Comparison of ENCODE assay signal across 8 mouse cellular contexts in genomic region chr12:12939581-12940465, GRCm38 (mm10). TPM values are rescaled to one million over a fixed set of nuclear protein-coding genes. Genes with fewer than 3 reads are reported as not detected.
A peak's percentile ranks its signal among the peaks of the same experiment; 100 is the strongest.
DNase-seq lines count a peak whose midpoint lies in the region; ATAC-seq lines count a peak whose summit lies in the region.

No protein-coding gene starts in this region.

- no peak for ATAC-seq in megakaryocyte, adult 5-6 weeks (ENCODE audit: poor library complexity, severe bottlenecking)
- ATAC-seq in embryonic facial prominence, embryonic 15.5 days (ENCODE audit: insufficient number of reproducible peaks, low FRiP score, low TSS enrichment, low read depth): no peak
- ATAC-seq in heart, embryonic 16.5 days (replicated peaks; ENCODE audit: extremely low read depth, insufficient read depth, low FRiP score): no peak
- no peak for ATAC-seq in lung, embryonic 16.5 days (ENCODE audit: low read depth)

- peak overlapping the region; percentile 55 for H3K9ac ChIP-seq in embryonic facial prominence, embryonic 15.5 days
- peak overlapping the region; percentile 95 for H3K9ac ChIP-seq in heart, embryonic 16.5 days (ENCODE audit: low read length)
- peak overlapping the region; percentile 82 for H3K9ac ChIP-seq in lung, embryonic 16.5 days (ENCODE audit: low read length)

- H3K4me1 ChIP-seq in megakaryocyte, embryonic 14.5 days: peaks cover 55% of the 10 kb centered on the region
- H3K4me1 ChIP-seq in embryonic facial prominence, embryonic 15.5 days: peaks cover 40% of the 10 kb centered on the region
- peaks cover 18% of the 10 kb centered on the region for H3K4me1 ChIP-seq in heart, embryonic 16.5 days (ENCODE audit: control insufficient read depth, insufficient read depth, low read length)
- peaks cover 25% of the 10 kb centered on the region for H3K4me1 ChIP-seq in lung, embryonic 16.5 days (replicated peaks; ENCODE audit: control insufficient read depth, insufficient read depth, low read length)

- peak overlapping the region; percentile 91 for H3K4me3 ChIP-seq in megakaryocyte, embryonic 14.5 days (replicated peaks)
- peak overlapping the region; percentile 71 for H3K4me3 ChIP-seq in embryonic facial prominence, embryonic 15.5 days (replicated peaks)
- peak overlapping the region; percentile 94 for H3K4me3 ChIP-seq in heart, embryonic 16.5 days (ENCODE audit: low read length)
- H3K4me3 ChIP-seq in lung, embryonic 16.5 days (ENCODE audit: low read length): peak overlapping the region; percentile 80

- H3K36me3 ChIP-seq in megakaryocyte, embryonic 14.5 days (replicated peaks; ENCODE audit: low read length): peaks cover 54% of the 10 kb centered on the region
- H3K36me3 ChIP-seq in embryonic facial prominence, embryonic 15.5 days: no peaks in the 10 kb centered on the region
- H3K36me3 ChIP-seq in heart, embryonic 16.5 days (ENCODE audit: control insufficient read depth, insufficient read depth): peaks cover 18% of the 10 kb centered on the region
- 0 out of 2 replicates have a peak, but pooled peaks cover 5% of the 10 kb centered on the region for H3K36me3 ChIP-seq in lung, embryonic 16.5 days (ENCODE audit: control insufficient read depth, insufficient read depth, low read length)

- peaks cover 8% of the 10 kb centered on the region for H3K27me3 ChIP-seq in megakaryocyte, embryonic 14.5 days (replicated peaks)
- H3K27me3 ChIP-seq in embryonic facial prominence, embryonic 15.5 days: peaks cover 3% of the 10 kb centered on the region; the same call in 1 of the 2 replicates
- H3K27me3 ChIP-seq in heart, embryonic 16.5 days (ENCODE audit: control insufficient read depth, insufficient read depth, low read length): peaks cover 3% of the 10 kb centered on the region; the same call in 1 of the 2 replicates
- no peaks in the 10 kb centered on the region for H3K27me3 ChIP-seq in lung, embryonic 16.5 days (ENCODE audit: control insufficient read depth, insufficient read depth, low read depth, low read length)

- no peaks in the 10 kb centered on the region for H3K9me3 ChIP-seq in megakaryocyte, embryonic 14.5 days
- H3K9me3 ChIP-seq in embryonic facial prominence, embryonic 15.5 days (replicated peaks): no peaks in the 10 kb centered on the region
- H3K9me3 ChIP-seq in heart, embryonic 16.5 days (replicated peaks; ENCODE audit: control insufficient read depth, low read length): no peaks in the 10 kb centered on the region
- no peaks in the 10 kb centered on the region for H3K9me3 ChIP-seq in lung, embryonic 16.5 days (ENCODE audit: control insufficient read depth, low read length)

- peak; percentile 21 to 46 for DNase-seq in kidney, postnatal 25 days
- DNase-seq in right cerebral cortex, postnatal 10 days (ENCODE audit: low spot score in 2 of 2): peak; percentile 35 to 51
- no peak for DNase-seq in spleen, adult 12 weeks (ENCODE audit: low spot score)

- H3K4me2 ChIP-seq in embryonic facial prominence, embryonic 15.5 days (replicated peaks): peak overlapping the region; percentile 89
- H3K4me2 ChIP-seq in heart, embryonic 16.5 days (ENCODE audit: low read depth, low read length): peak overlapping the region; percentile 93
- peak overlapping the region; percentile 91 for H3K4me2 ChIP-seq in lung, embryonic 16.5 days (ENCODE audit: low read depth, low read length)

- under 1% methylated on average over 69 of the region's 69 CpGs for WGBS in embryonic facial prominence, embryonic 15.5 days
- under 1% methylated on average over 69 of the region's 69 CpGs for WGBS in heart, embryonic 16.5 days
- WGBS in lung, embryonic 16.5 days: under 1% methylated on average over 69 of the region's 69 CpGs

- peak overlapping the region; percentile 55; the same call in 1 of the 2 replicates for H3K27ac ChIP-seq in embryonic facial prominence, embryonic 15.5 days (replicated peaks)
- H3K27ac ChIP-seq in heart, embryonic 16.5 days (ENCODE audit: low read length): peak overlapping the region; percentile 91
- H3K27ac ChIP-seq in lung, embryonic 16.5 days (ENCODE audit: low read length): peak overlapping the region; percentile 93

RNA-seq across cellular contexts. Expression of gene Mycn, which starts 1.9 kb away (rescaled TPM):
- 77.9 and 202 TPM in 2 replicates for polyA plus RNA-seq in megakaryocyte, embryonic 14.5 days (2012; ENCODE audit: insufficient read depth, low replicate concordance)
- 0.16 and 0.67 TPM in 2 replicates for total RNA-seq in megakaryocyte, adult 5-6 weeks (2015)
- total RNA-seq in megakaryocyte, adult 5-6 weeks (2017): 0.08 and 0.11 TPM in 2 replicates
- polyA plus RNA-seq in embryonic facial prominence, embryonic 15.5 days (2015; fragmentation: Nextera tagmentation; extraction: Ambion mirVana): 26.8 and 27.6 TPM in 2 replicates
- polyA plus RNA-seq in heart, embryonic 16.5 days (2015; fragmentation: Nextera tagmentation; extraction: Ambion mirVana): 31.3 and 34.3 TPM in 2 replicates
- polyA plus RNA-seq in lung, embryonic 16.5 days (2015; fragmentation: Nextera tagmentation; extraction: Ambion mirVana): 31.2 and 37.2 TPM in 2 replicates
